Mouse (Mus musculus) G1E (cell line): ENCODE results near the gene Myo1h.

Experiments used
- CTCF ChIP-seq: IDR thresholded peaks from 2 replicates; pipeline ENCODE4 v1.5.1; 2012; ENCODE audit warnings: low read depth, low read length, inconsistent platforms, mixed read lengths
- GATA1 ChIP-seq: IDR thresholded peaks from 2 replicates; pipeline ENCODE4 v1.6.1; 2012; ENCODE audit warnings: borderline replicate concordance, low read length, inconsistent platforms, mixed read lengths
- POLR2AphosphoS5 ChIP-seq: IDR thresholded peaks from 2 replicates; pipeline ENCODE4 v1.6.1; 2012; ENCODE audit warnings: low read depth, low read length, inconsistent platforms; ENCODE audit not compliant: insufficient replicate concordance

DNA sequence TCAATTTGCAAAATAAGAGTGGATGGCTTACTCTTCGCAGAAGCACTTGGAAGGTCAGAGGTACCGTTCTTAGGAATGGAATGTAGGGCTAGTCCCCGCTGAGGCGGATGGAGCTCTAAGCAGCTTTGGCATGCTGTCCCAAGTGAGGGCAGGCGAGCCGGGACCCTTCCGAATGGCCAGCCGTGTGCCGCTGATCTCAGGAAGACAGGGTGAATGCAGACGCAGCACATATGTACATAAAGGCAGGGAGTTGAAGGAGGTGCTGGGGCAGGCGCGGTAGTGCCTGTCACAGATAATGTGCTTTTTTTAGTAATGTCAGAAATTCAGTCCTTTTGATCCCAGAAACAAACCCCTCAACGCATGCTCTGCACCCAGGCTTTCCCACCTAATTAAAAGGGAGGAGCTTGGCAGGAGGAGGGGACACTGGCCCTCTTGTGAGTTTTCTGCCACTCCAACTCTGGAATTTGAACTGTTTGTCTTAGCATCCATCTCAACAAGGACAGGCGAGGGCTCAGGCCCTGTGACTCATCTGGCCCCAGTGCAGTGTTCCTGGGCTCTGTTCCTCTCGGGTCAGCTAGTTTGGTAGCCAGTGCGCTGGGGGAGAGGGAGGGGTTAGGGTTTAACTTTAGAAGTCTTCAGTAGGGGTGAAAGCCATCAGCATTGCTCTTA is 124.2 kb downstream of the Myo1h start:
- no peak for TF ChIP-seq CTCF
- no peak for TF ChIP-seq GATA1
- no peak for TF ChIP-seq POLR2AphosphoS5
